Mouse (Mus musculus) hindbrain, embryonic 13.5 days (tissue): ENCODE results near the gene Glp1r. TPM values are rescaled to one million over a fixed set of nuclear protein-coding genes. Genes with fewer than 3 reads are reported as not detected.

Experiments
- ATAC-seq: fragments of 200-750 bp; cut with Nextera tagmentation; 2 replicates; pipeline ENCODE4 v1.8.0; 2017; ENCODE audit warnings: moderate TSS enrichment; ENCODE audit not compliant: low FRiP score
- H3K27ac ChIP-seq: fragments of 300-500 bp; sonication (generic); 2 replicates; pipeline ENCODE4 v1.5.1; 2015; ENCODE audit warnings: inconsistent platforms, mild to moderate bottlenecking, moderate library complexity
- H3K27me3 ChIP-seq: fragments of 300-500 bp; sonication (generic); 2 replicates; pipeline ENCODE4 v1.6.1; 2015; ENCODE audit warnings: mild to moderate bottlenecking, inconsistent platforms
- H3K36me3 ChIP-seq: fragments of 300-500 bp; sonication (generic); 2 replicates; pipeline ENCODE4 v1.6.1; 2015; ENCODE audit warnings: mild to moderate bottlenecking, inconsistent platforms
- H3K4me1 ChIP-seq: fragments of 300-500 bp; sonication (generic); replicated peaks from 2 replicates; pipeline ENCODE4 v1.6.1; 2015; ENCODE audit warnings: inconsistent platforms
- H3K4me2 ChIP-seq: fragments of 300-500 bp; sonication (generic); 2 replicates; pipeline ENCODE4 v1.6.1; 2015; ENCODE audit warnings: inconsistent platforms, mild to moderate bottlenecking, moderate library complexity
- H3K4me3 ChIP-seq: fragments of 300-500 bp; sonication (generic); 2 replicates; pipeline ENCODE4 v1.5.1; 2015; ENCODE audit warnings: mild to moderate bottlenecking, inconsistent platforms
- H3K9ac ChIP-seq: fragments of 300-500 bp; sonication (generic); 2 replicates; pipeline ENCODE4 v1.6.1; 2015; ENCODE audit warnings: mild to moderate bottlenecking, inconsistent platforms
- H3K9me3 ChIP-seq: fragments of 300-500 bp; sonication (generic); 2 replicates; pipeline ENCODE4 v1.6.1; 2016; ENCODE audit warnings: inconsistent platforms
- WGBS: fragments of 180-500 bp; shearing (Covaris S2); methylation state at CpG from one replicate; pipeline ENCODE4 v1.1.7; 2015; 5-methylcytosine and 5-hydroxymethylcytosine counted together
- polyA plus RNA-seq: library from polyadenylated mRNA; unstranded; fragments of >200 nt; fragmentation: Nextera tagmentation; extraction: Ambion mirVana; gene quantifications from 2 replicates; pipeline ENCODE4 v1.2.1, GENCODE M21; 2015

The Glp1r gene
- polyA plus RNA-seq, result 0.13 and 0.22 TPM in 2 replicates

GRCm38 (mm10) chr17:30901627-30902026, at the start of gene Glp1r:
Gene Glp1r (plus strand): TSS chr17:30901817.
- no peak for ATAC-seq
- Histone ChIP-seq H3K9me3 (no peaks in the 10 kb centered on the region), H3K4me2 (peak within 1 kb of the TSS; percentile 98), H3K4me3 (peak within 1 kb of the TSS; percentile 52), H3K27ac (no peak within 1 kb of the TSS), H3K36me3 (no peaks in the 10 kb centered on the region), H3K9ac (peak within 1 kb of the TSS; percentile 72), H3K4me1 (peaks cover 10% of the 10 kb centered on the region), H3K27me3 (peaks cover 39% of the 10 kb centered on the region)
- 1% methylated on average over 35 of the region's 37 CpGs for WGBS

GRCm38 (mm10) chr17:30852345-30852744, 49.3 kb upstream of the Glp1r start:
- no peak for ATAC-seq
- Histone ChIP-seq H3K4me1 (no peaks in the 10 kb centered on the region), H3K9ac (no peak overlapping the region), H3K4me2 (no peak overlapping the region), H3K27ac (no peak overlapping the region), H3K4me3 (no peak overlapping the region), H3K36me3 (no peaks in the 10 kb centered on the region), H3K9me3 (no peaks in the 10 kb centered on the region; the same call in 1 of the 2 replicates), H3K27me3 (no peaks in the 10 kb centered on the region)

GRCm38 (mm10) chr17:30857347-30857746, 44.3 kb upstream of the Glp1r start:
- Histone ChIP-seq H3K4me3 (no peak overlapping the region), H3K36me3 (no peaks in the 10 kb centered on the region), H3K4me2 (no peak overlapping the region), H3K27ac (no peak overlapping the region), H3K9me3 (no peaks in the 10 kb centered on the region; the same call in 1 of the 2 replicates), H3K9ac (no peak overlapping the region), H3K27me3 (no peaks in the 10 kb centered on the region), H3K4me1 (peaks cover 21% of the 10 kb centered on the region)
- ATAC-seq, result no peak
- 87% methylated on average over 5 of the region's 5 CpGs for WGBS

DNA sequence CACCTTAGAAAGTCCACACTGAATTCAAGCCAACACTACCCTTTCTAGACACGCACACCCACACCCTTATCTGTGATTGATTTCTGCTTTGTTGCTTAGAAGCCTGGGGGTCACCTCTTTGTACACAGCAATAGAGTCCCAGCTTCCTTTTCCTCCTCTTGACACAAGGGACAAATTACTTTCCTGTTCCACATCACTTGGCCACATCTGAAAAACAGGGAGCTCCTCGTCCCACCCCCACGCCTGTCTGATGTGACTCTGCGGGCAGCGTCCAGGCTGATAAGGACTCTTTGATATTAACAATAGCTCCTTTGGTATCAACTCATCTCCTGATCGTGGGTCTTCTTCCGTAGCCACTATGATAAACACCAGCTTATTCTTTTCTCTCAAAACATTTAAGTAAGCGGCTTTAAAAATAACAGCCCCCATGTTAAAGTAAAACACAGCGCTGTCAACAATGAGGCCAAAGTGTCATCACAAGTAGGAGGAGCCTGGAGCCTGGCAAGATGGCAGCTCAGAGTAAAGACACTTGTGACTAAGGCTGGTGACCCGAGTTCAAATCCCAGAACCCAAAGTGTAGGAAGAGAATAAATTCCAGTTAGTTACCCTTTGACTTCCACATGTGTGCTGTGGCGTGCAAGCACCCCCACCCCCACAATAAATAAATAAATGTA, 42.9 kb upstream of the Glp1r start:
- 53% methylated on average over 11 of the region's 11 CpGs for WGBS
- Histone ChIP-seq H3K4me1 (peaks cover 25% of the 10 kb centered on the region), H3K9me3 (no peaks in the 10 kb centered on the region), H3K27me3 (no peaks in the 10 kb centered on the region), H3K36me3 (no peaks in the 10 kb centered on the region), H3K4me2 (no peak overlapping the region), H3K4me3 (no peak overlapping the region), H3K9ac (no peak overlapping the region), H3K27ac (no peak overlapping the region)
- no peak for ATAC-seq

DNA sequence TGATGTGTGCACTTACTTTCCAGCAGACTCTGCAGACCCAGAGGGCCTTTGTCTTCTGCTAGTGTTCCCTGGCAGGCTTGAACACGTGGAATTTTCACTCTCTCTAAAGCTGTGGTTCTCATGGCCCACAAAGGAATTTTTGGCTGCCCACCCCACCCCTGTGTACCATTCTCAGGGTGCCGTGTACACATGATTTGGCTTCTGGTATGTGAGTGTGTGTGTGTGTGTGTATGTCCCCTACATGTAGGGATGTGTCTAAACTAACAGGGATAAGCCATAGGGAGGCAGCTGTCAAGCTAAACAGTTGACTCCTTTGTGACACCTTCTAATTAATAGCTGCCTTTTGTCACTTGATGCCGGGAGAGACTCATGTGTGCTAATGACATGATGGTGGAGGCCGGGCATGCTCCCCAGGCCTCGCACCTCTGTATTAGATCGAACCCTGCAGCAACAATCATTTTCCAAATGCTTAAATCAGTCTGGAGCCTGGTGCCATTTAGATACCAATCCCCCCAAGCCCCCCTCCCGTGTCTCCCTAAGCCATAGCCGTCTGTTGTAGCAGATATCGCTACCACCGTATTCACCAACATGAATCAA, 41.5 kb upstream of the Glp1r start:
- Histone ChIP-seq H3K9ac (no peak overlapping the region), H3K4me3 (no peak overlapping the region), H3K36me3 (no peaks in the 10 kb centered on the region), H3K4me2 (no peak overlapping the region), H3K4me1 (peaks cover 36% of the 10 kb centered on the region), H3K9me3 (no peaks in the 10 kb centered on the region), H3K27me3 (no peaks in the 10 kb centered on the region), H3K27ac (peak overlapping the region; percentile 75)
- ATAC-seq, result peak; percentile 63; the same call in 1 of the 2 replicates
- 22% methylated on average over 10 of the region's 10 CpGs for WGBS

GRCm38 (mm10) chr17:30860606-30861005, 41.0 kb upstream of the Glp1r start:
- 49% methylated on average over 7 of the region's 7 CpGs for WGBS
- Histone ChIP-seq H3K9me3 (no peaks in the 10 kb centered on the region), H3K27me3 (no peaks in the 10 kb centered on the region), H3K4me2 (no peak overlapping the region), H3K4me3 (no peak overlapping the region), H3K36me3 (no peaks in the 10 kb centered on the region), H3K27ac (0 out of 2 replicates have a peak overlapping the region, but pooled peaks have one; percentile 75), H3K9ac (no peak overlapping the region), H3K4me1 (peaks cover 36% of the 10 kb centered on the region)
- no peak; the same call in 1 of the 2 replicates for ATAC-seq

DNA sequence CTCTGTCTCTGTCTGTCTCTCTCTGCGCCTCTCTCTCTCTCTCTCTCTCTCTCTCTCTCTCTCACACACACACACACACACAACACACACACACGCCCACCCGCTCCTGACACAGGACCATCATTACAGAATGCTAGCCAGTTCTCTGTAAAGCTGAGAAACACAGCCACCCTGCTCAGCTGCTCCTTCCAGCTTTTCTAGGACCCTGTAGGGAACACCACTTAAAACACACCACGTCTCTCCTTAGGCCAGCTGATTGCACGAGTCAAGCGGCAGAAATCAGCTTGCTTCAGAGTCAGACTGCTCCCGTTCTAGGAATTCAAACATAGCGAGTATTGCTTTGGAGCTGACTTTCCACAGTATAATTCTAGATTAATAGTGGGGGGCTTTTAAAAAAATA, 35.3 kb upstream of the Glp1r start:
- Histone ChIP-seq H3K4me1 (peaks cover 23% of the 10 kb centered on the region), H3K4me3 (no peak overlapping the region), H3K27me3 (no peaks in the 10 kb centered on the region), H3K9me3 (no peaks in the 10 kb centered on the region), H3K36me3 (no peaks in the 10 kb centered on the region), H3K9ac (no peak overlapping the region), H3K27ac (no peak overlapping the region), H3K4me2 (no peak overlapping the region)
- ATAC-seq, result no peak
- WGBS, result 60% methylated on average over 8 of the region's 8 CpGs

DNA sequence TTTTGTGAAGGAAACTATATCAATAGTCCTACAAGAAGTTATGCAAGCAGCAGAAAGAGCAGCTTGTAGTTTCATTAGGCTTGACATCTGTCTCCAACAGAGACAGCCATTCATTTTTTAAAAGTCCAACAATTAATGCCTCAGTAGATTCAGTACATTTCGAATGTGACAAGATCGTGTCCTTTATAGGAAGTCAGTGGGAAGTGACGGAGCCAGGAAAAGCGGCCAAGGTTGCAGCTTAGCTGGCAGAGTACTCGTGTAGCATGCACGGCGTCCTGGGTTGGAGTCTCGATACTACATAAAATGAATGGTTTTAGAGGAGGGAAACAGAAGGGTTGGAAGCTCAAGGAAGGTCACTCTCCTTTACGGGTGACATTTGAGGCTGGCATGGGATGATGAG, 34.7 kb upstream of the Glp1r start:
- Histone ChIP-seq H3K36me3 (no peaks in the 10 kb centered on the region), H3K27me3 (no peaks in the 10 kb centered on the region), H3K4me2 (no peak overlapping the region), H3K27ac (no peak overlapping the region), H3K4me1 (peaks cover 23% of the 10 kb centered on the region), H3K9ac (no peak overlapping the region), H3K9me3 (no peaks in the 10 kb centered on the region), H3K4me3 (no peak overlapping the region)
- ATAC-seq, result no peak
- 79% methylated on average over 9 of the region's 9 CpGs for WGBS

- no peak for ATAC-seq
- H3K9ac ChIP-seq, result no peak overlapping the region
- H3K4me1 ChIP-seq, result peaks cover 7% of the 10 kb centered on the region; the same call in 1 of the 2 replicates
- WGBS, result 38% methylated on average over 10 of the region's 10 CpGs
- no peaks in the 10 kb centered on the region for H3K36me3 ChIP-seq
- H3K9me3 ChIP-seq, result 0 out of 2 replicates have a peak, but pooled peaks cover 2% of the 10 kb centered on the region
- no peak overlapping the region for H3K4me2 ChIP-seq
- no peak overlapping the region for H3K4me3 ChIP-seq
- H3K27ac ChIP-seq, result no peak overlapping the region
- no peaks in the 10 kb centered on the region for H3K27me3 ChIP-seq
These were observed 30.6 kb upstream of the Glp1r start for GRCm38 (mm10) chr17:30871040-30871439.

- H3K27ac ChIP-seq, result no peak overlapping the region
- H3K36me3 ChIP-seq, result no peaks in the 10 kb centered on the region
- 65% methylated on average over 15 of the region's 15 CpGs for WGBS
- ATAC-seq, result no peak
- H3K27me3 ChIP-seq, result no peaks in the 10 kb centered on the region
- peaks cover 7% of the 10 kb centered on the region; the same call in 1 of the 2 replicates for H3K4me1 ChIP-seq
- H3K4me2 ChIP-seq, result no peak overlapping the region
- H3K9me3 ChIP-seq, result 0 out of 2 replicates have a peak, but pooled peaks cover 2% of the 10 kb centered on the region
- H3K4me3 ChIP-seq, result no peak overlapping the region
- H3K9ac ChIP-seq, result no peak overlapping the region
These were observed 27.3 kb upstream of the Glp1r start for GRCm38 (mm10) chr17:30874276-30874675.

- Histone ChIP-seq H3K27me3 (no peaks in the 10 kb centered on the region), H3K4me1 (peaks cover 9% of the 10 kb centered on the region), H3K9me3 (0 out of 2 replicates have a peak, but pooled peaks cover 2% of the 10 kb centered on the region), H3K4me2 (no peak overlapping the region), H3K27ac (no peak overlapping the region), H3K9ac (no peak overlapping the region), H3K36me3 (no peaks in the 10 kb centered on the region), H3K4me3 (no peak overlapping the region)
- no peak for ATAC-seq
- WGBS, result 93% methylated on average over 7 of the region's 7 CpGs
These were observed 24.2 kb upstream of the Glp1r start for GRCm38 (mm10) chr17:30877456-30877855.

- Histone ChIP-seq H3K9me3 (0 out of 2 replicates have a peak, but pooled peaks cover 2% of the 10 kb centered on the region), H3K27me3 (no peaks in the 10 kb centered on the region), H3K9ac (no peak overlapping the region), H3K27ac (no peak overlapping the region), H3K4me3 (no peak overlapping the region), H3K4me1 (peaks cover 15% of the 10 kb centered on the region), H3K36me3 (no peaks in the 10 kb centered on the region), H3K4me2 (no peak overlapping the region)
- 21% methylated on average over 6 of the region's 6 CpGs for WGBS
- ATAC-seq, result no peak
These were observed 23.0 kb upstream of the Glp1r start for GRCm38 (mm10) chr17:30878626-30879025.

- H3K4me3 ChIP-seq, result no peak overlapping the region
- H3K9ac ChIP-seq, result no peak overlapping the region
- no peak overlapping the region for H3K27ac ChIP-seq
- H3K4me2 ChIP-seq, result no peak overlapping the region
- WGBS, result 82% methylated on average over 3 of the region's 3 CpGs
- H3K27me3 ChIP-seq, result no peaks in the 10 kb centered on the region
- no peak for ATAC-seq
- peaks cover 15% of the 10 kb centered on the region for H3K4me1 ChIP-seq
- no peaks in the 10 kb centered on the region for H3K9me3 ChIP-seq
- H3K36me3 ChIP-seq, result no peaks in the 10 kb centered on the region
These were observed 21.2 kb upstream of the Glp1r start for GRCm38 (mm10) chr17:30880391-30880790.
